Mouse (Mus musculus) spleen, adult 2 months (tissue): ENCODE measurements around the gene Pvr.

ENCODE experiments used
- CTCF ChIP-seq: fragments of 200-500 bp; IDR thresholded peaks from 2 replicates; pipeline ENCODE4 v1.5.1; 2011; ENCODE audit warnings: mild to moderate bottlenecking, inconsistent platforms; ENCODE audit not compliant: insufficient read depth, insufficient read length, insufficient replicate concordance; ENCODE audit errors: extremely low read depth
- POLR2A ChIP-seq: fragments of 200-500 bp; IDR thresholded peaks from 2 replicates; pipeline ENCODE4 v1.6.1; 2011; ENCODE audit warnings: low read depth, low read length, inconsistent platforms

DNA sequence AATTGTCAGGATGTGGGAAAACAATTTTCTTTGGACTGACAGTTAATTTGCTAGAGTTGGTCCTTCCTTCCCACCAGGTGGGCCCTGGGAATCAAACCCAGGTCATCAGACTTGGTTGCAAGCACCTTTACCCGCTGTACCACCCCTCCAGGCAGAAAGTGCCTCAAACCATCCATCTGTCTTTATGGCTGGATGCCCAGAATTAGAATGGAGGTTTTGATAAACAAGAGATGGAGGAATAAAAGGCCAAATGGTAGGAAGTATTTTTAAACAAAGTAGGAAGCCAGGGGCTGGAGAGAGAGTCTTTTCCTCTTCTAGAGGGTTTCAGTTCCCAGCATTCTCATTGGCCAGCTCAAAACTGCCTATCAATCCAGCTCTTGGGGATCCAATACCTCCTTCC lies 4.4 kb upstream of the Pvr start:
- TF ChIP-seq CTCF (no peak), POLR2A (no peak)
